Mouse (Mus musculus) liver (tissue): ENCODE measurements around the gene Flg.

Experiments
- DNase-seq: peaks from one replicate; pipeline ENCODE4 v3.0.0-alpha.2; 2020; ENCODE audit warnings: mixed read lengths

Gene Flg

DNA sequence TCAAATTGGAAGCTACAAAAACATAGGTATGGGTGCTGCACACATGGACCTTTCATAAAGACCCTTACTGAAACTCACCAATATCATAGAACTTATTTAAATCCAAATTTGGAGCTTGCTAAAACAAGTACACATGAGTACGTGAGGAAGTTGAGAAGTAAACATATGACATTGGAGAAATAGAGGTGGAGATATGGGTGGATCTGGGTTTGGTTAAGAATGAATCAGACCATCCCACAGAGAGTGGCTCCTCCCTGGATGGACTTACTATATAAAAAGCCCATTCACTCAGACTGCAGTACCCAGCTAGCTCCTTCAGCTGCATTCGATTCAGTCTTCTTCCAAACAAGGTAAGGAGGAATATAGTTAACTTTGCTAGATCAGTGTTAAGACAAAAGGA lies at the start of gene Flg:
Gene Flg, plus strand, starts transcription at position 301 of the 400 bp plus-strand sequence.
- DNase-seq: no peak

DNA sequence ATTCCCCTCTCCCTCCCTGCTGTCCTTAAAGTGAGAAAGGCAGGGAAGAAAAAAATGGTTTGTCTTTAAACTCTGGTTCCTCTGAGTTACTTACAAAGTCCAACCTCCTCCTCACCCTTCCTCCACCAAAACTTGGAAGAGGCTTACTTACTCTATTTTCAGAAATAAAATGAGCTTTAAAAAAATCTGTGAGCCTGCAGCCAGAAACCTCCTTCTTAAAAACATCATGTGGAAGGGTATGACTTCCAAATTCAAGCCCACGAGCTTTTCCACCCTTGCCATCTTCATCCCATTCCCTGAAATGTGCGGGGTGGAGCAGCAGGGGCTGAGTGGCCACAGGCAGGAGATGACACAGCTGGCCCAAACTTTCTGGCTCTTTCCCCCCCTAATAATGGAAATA lies 24.2 kb downstream of the Flg start:
- DNase-seq: no peak

DNA sequence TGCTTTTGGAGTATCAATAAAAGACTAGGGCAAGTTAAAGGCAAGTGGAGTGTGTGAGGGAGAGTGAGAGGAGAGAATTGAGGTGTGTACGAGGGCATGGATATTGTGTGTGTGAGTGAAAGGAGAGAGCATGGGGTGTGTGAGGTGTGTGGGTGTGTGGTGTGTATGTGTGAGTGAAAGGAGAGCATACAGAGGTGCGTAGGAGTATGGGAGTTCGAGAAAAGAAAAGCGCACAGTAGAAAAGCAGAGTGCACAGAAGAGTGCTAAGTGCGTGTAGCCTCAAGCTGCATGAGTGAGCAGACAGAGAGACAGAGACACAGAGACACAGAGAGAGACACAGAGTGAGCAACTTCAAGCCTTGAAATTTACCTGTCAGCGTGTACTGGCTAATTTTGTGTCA lies 26.5 kb downstream of the Flg start:
- DNase-seq: no peak

DNA sequence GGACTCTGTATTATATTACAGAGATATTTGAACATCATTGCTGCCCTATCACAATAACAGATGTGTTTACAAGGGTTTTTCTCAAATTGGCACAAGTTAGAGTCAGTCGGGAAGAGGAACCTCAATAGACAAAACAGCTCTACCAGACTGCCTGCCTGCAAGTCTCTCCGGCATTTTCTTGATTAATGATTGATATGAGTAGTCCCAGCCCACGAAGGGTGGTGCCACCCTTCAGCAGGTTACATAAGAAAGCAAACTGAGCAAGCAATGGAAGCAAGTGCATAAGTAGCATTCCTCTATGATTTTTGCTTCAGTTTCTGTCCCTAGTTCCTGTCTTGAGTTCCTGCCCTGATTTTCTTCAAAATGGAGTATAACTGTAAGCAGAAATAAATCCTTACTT lies 28.6 kb downstream of the Flg start:
- no peak for DNase-seq

DNA sequence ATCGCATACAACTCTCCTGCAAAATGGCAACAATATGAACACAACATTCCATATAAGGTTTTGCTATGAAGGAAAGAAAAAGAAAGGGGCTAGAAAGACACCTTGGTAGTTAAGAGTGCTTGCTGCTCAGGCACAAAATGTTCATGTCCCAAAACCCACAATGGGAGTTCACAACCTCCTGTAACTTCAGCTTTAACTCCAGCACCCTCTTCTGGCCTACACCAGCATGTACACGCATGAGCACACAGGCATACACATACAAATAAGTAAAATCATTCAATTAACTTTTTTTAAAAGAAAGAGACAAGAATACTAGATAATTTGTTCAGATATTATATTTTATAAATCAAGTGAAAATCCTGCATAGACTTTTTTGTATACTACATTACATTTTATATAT lies 32.8 kb downstream of the Flg start:
- no peak for DNase-seq

DNA sequence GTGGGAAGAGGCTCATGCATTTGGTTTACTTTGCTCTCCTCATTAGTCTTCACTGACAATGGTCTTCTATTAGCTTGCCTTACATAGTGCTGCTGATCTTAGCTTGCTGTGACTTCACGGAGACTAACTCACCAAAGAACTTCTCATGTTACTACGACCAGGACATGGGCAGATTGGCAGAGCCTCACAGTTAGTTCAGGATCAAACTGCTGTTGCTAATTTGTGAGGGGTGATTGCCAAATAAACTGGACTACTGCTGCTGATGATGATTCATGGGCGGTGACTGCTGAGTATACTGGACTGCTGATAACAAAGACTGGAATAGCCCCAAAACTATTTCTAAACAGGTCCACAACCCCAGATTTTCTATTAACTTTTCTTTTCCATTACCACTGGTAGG lies 38.0 kb downstream of the Flg start:
- DNase-seq: no peak

DNA sequence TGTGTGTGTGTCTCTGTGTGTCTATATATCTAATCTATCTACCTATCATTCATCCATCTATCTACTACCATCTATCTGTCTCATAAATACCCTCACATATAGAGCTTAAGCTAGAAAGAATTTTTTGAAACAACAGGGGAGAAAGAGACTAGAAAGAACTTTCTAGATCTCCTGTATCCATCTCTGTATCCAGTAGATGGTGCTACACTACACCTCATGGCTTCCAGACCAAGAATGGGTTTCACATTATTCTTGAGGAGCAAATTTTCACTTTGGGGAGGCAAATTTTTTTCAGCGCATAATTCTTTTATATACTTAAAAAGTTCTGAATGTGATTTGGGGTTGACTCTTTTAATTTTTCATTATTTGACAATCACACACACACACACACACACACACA lies 41.1 kb downstream of the Flg start:
- DNase-seq: no peak

DNA sequence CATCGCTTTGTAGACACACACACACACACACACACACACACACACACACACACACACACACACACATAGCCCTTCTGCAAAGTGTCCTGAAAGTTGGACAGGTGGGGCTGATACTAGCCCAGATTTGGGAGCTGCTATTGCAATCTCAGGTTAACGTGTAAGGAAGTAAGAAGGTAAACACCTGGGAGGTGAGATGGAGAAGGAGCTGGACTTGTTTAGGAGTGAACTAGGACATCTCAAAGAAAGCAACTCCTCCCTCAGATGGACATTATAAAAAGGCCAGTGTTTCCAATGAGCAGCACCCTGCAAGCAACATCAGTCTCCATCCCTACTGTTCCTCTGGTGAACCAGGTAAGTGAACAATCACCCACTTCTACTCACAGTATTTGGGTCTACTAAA lies 46.1 kb downstream of the Flg start, which contains the start of gene Hrnr:
Gene Hrnr, plus strand, starts transcription at position 301 of the 400 bp plus-strand sequence.
- no peak for DNase-seq

DNA sequence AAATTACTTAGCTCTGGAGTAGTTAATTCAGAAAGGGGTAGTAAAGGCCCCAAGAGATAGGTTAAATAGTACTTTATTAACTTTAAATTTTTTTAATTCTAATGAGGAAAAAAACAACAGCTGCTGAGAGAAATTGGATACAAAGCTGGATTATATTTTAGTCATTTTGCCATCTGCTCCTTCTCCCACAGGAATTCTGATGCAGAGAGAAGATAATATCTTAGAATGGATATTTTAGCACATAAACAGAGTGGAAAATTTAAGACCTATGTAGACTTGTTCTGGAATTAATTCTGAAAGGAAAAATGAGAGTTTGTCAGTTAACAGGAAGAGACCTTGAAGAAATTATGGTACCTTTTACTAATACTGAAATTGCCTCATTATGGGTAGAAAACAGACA lies 64.4 kb downstream of the Flg start:
- no peak for DNase-seq

DNA sequence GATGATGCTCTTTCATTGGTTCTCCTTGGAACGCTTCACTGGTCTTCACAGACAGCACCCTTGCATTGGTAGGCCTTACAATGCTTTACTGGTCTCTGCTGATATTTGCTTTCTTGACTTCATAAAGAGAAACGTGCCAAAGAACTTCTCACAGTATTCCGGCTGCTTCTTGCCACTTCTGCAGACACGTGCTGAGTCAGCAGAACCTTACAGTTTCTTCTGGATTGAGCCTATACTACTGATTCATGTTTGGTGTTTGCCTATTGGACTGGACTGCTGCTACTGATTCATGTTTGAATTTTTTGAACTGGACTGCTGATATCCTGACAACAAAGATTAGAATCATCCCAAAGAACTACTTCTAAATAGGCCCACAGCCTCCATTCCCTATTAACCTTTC lies 66.7 kb downstream of the Flg start:
- DNase-seq: no peak
